Mouse (Mus musculus): ENCODE results near the gene Sec14l5.

Gene Sec14l5

GRCm38 (mm10) chr16:5147037-5147385, at the start of gene Sec14l5:
Sec14l5 (plus strand) TSS chr16:5147109.
- in situ Hi-C loops (cut with MseI, MboI) = no loop called here

DNA sequence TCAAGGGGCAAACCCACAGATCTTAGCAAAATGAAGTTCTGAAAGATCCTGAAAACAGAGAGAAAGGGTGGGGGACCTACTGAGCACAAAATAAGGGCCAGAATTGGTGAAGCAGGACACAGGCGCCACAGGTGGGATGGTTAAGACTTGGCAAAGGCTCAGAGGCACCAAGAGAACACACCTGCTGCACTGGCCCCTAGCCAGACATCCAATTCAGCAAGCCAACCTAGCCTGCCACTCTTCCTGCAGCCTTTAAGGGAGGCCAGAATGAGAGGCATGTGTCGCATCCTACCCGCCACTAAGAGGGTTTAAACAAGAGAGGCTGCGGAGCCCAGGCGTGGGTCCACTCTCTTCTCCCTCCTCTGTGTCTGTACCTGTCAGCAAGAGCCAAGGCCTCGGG, 45.9 kb upstream of the Sec14l5 start:
- in situ Hi-C loops (cut with MseI, MboI) = no loop called here

- in situ Hi-C loops (cut with MseI, MboI) = no loop called here
These were observed 37.0 kb upstream of the Sec14l5 start for GRCm38 (mm10) chr16:5109877-5110276.

- in situ Hi-C loops (cut with MseI, MboI) = no loop called here
These were observed 35.9 kb upstream of the Sec14l5 start for GRCm38 (mm10) chr16:5111021-5111420.

- in situ Hi-C loops (cut with MseI, MboI) = no loop called here
These were observed 33.8 kb upstream of the Sec14l5 start for GRCm38 (mm10) chr16:5113002-5113550.

DNA sequence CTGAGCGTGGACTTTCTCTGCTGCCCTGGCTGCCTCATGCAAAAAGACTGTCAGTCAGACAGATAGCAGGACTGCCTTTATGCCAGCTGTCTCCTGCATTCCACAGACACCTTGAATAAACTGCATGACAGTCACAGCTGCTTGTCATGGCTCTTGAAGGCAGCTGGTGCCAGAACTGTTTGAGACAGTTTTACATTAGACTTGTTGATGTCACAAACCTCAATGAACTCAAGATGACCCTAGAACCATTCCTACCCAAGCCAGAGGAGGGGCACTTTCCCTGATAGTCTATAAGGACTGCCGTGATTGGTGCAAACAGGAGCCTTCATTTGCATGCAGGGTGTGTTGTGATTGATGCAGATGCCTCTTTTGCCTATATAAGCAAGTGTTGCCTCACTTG, 33.3 kb upstream of the Sec14l5 start:
- in situ Hi-C loops (cut with MseI, MboI) = no loop called here

- in situ Hi-C loops (cut with MseI, MboI) = no loop called here
These were observed 27.5 kb upstream of the Sec14l5 start for GRCm38 (mm10) chr16:5119385-5119784.

- in situ Hi-C loops (cut with MseI, MboI) = no loop called here
These were observed 27.1 kb upstream of the Sec14l5 start for GRCm38 (mm10) chr16:5119845-5120244.

GRCm38 (mm10) chr16:5123476-5123875, 23.4 kb upstream of the Sec14l5 start:
- in situ Hi-C loops (cut with MseI, MboI) = no loop called here

- in situ Hi-C loops (cut with MseI, MboI) = no loop called here
These were observed 16.7 kb upstream of the Sec14l5 start for GRCm38 (mm10) chr16:5130196-5130595.

DNA sequence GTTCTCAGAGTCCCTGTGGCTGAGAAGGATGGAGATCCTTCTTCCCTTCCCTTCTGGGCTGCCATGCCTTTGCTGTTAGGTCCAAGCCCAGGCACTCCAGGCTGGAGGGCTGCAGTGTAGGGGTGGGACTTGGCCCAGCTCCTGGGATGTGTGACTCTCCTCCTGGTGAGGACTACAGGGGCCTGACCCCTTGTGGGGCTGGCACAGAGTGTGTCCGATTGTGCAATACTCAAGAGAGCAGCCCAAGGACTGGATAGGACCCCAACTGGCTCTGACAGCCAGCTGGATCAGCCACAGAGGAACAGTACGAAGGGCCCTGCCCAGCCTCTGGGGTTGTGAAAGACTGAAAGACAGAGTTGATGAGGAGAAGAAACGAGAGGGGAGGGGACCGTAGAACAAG, 16.1 kb upstream of the Sec14l5 start:
- in situ Hi-C loops (cut with MseI, MboI) = no loop called here

DNA sequence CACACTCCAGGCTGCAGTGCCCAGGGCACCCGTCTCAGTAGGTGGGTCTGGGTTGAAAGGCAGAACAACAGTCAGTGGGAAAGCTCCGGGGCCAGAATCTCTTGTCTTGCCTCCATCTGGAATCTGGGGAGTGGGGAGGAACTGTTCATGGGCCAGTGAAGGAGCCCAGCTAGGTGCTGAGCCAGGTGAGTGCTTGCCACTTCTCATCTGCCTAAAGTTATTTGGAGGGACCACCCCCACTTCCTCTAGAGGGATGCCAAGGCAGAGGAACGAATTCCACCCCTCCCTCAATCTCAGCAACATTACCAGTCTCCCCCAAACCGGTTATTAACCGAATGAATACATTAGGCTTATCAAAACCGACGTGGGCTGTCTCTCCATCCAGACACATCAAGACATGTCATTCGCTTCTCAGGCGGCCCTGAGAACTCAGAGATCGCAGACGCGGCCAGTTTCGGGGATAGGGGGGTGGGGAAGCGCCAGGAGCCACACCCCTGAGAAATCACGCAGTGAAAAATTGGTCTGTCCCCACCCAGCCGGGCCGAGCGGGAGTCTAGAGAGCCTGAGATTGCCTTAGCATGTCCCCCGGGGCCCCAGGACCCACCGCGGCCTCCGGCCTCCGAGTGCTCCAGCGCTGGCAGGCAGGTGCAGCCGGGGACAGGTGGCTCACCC, 15.5 kb upstream of the Sec14l5 start:
- in situ Hi-C loops (cut with MseI, MboI) = no loop called here

- in situ Hi-C loops (cut with MseI, MboI) = no loop called here
These were observed 14.5 kb upstream of the Sec14l5 start, which contains the start of gene Ppl for GRCm38 (mm10) chr16:5132401-5132801. Ppl (minus strand) TSS chr16:5132421.

GRCm38 (mm10) chr16:5134623-5135330, 12.1 kb upstream of the Sec14l5 start:
- in situ Hi-C loops (cut with MseI, MboI) = no loop called here

- in situ Hi-C loops (cut with MseI, MboI) = no loop called here
These were observed 11.2 kb upstream of the Sec14l5 start for GRCm38 (mm10) chr16:5135551-5136261.

GRCm38 (mm10) chr16:5136505-5136904, 10.4 kb upstream of the Sec14l5 start:
- in situ Hi-C loops (cut with MseI, MboI) = no loop called here

DNA sequence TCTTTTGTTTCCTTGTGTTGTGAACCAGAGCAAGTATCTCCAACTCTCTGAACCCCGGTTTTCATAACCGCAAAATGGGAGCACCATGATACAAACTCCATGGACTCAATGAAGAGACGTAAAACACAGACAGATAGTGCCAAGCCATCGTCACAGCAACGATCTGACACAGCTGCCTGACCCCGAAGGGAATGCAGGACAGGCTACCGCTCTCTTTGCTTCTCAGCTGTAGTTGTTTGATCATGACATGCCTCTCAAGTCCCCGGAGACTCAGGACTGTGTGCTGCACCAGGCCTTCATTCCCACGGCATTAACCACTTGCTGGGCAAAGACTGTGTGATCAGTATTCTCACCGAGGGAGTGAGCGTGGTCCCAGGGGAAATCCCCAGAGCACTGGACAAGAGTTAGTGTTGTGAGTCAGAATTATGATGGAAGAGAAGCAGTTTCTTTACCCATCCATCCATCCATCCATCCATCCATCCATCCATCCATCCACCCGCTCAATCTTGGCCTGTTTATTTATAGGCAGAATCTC, 9.8 kb upstream of the Sec14l5 start:
- in situ Hi-C loops (cut with MseI, MboI) = no loop called here

- in situ Hi-C loops (cut with MseI, MboI) = no loop called here
These were observed 7.2 kb upstream of the Sec14l5 start for GRCm38 (mm10) chr16:5139741-5140140.

GRCm38 (mm10) chr16:5145570-5145969, 1.3 kb upstream of the Sec14l5 start:
- in situ Hi-C loops (cut with MseI, MboI) = no loop called here

DNA sequence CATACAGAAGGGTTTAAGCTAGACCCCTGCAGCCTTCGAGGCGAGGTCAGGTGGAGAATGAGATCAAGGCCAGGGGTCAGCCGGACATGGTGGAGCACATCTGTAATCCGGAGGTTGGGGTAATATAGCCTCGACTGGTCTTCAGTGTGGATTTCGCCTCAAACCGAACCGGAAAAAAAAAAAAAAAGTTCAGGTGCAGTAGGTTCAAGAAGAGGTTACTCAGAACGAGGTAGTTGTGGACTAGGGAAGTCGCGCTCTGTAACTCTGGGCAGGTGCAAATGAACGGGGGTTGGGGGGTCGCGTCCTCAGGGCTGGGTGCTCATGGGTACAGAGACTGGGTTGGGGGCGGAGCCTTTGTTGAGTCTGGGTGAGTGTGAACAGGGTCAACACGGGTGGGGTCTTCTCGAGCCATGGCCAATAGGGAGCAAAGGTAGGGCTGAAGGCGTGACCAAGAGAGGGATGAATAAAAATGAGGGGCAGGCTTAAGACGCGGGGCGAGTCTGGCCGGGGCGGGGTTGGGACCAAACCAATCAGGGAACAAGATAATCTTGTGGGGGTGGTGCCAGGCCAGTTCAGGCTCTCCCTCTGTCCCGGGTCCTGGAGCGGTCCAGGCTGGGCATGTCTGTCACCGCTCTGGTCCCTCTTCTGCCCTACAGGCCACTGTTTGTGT, 407 bp upstream of the Sec14l5 start:
- in situ Hi-C loops (cut with MseI, MboI) = no loop called here

GRCm38 (mm10) chr16:5150544-5150943, 3.6 kb downstream of the Sec14l5 start:
- in situ Hi-C loops (cut with MseI, MboI) = no loop called here

Measured in mouse trophoblast stem cell (cell line).